Mouse (Mus musculus) lung, embryonic 16.5 days (tissue): ENCODE data around the gene Traf2. TPM values are rescaled to one million over a fixed set of nuclear protein-coding genes. Genes with fewer than 3 reads are reported as not detected.
"Not testable (repeated sequence)": the region's sequence is repeated elsewhere in the genome, so short reads cannot be mapped to it uniquely, and the experiment has no call there.

Source experiments
- ATAC-seq: fragments of 200-750 bp; cut with Nextera tagmentation; 2 replicates; pipeline ENCODE4 v1.8.0; 2017; ENCODE audit warnings: low read depth, mild to moderate bottlenecking, moderate library complexity
- H3K27ac ChIP-seq: fragments of 300-500 bp; sonication (generic); 2 replicates; pipeline ENCODE4 v1.5.1; 2014; ENCODE audit warnings: mild to moderate bottlenecking, control low read depth, low read length
- H3K27me3 ChIP-seq: fragments of 300-500 bp; sonication (generic); 2 replicates; pipeline ENCODE4 v1.6.1; 2014; ENCODE audit warnings: low read depth, low read length, mixed read lengths; ENCODE audit not compliant: control insufficient read depth, insufficient read depth
- H3K36me3 ChIP-seq: fragments of 300-500 bp; sonication (generic); 2 replicates; pipeline ENCODE4 v1.6.1; 2014; ENCODE audit warnings: low read length; ENCODE audit not compliant: control insufficient read depth, insufficient read depth
- H3K4me1 ChIP-seq: fragments of 300-500 bp; sonication (generic); replicated peaks from 2 replicates; pipeline ENCODE4 v1.6.1; 2014; ENCODE audit warnings: low read length, mixed read lengths; ENCODE audit not compliant: control insufficient read depth, insufficient read depth
- H3K4me2 ChIP-seq: fragments of 300-500 bp; sonication (generic); 2 replicates; pipeline ENCODE4 v1.6.1; 2014; ENCODE audit warnings: low read depth, low read length, control low read depth
- H3K4me3 ChIP-seq: fragments of 300-500 bp; sonication (generic); 2 replicates; pipeline ENCODE4 v1.5.1; 2014; ENCODE audit warnings: mild to moderate bottlenecking, low read length, control low read depth
- H3K9ac ChIP-seq: fragments of 300-500 bp; sonication (generic); 2 replicates; pipeline ENCODE4 v1.6.1; 2014; ENCODE audit warnings: low read length, control low read depth
- H3K9me3 ChIP-seq: fragments of 300-500 bp; sonication (generic); 2 replicates; pipeline ENCODE4 v1.6.1; 2016; ENCODE audit warnings: low read length; ENCODE audit not compliant: control insufficient read depth
- WGBS: fragments of 180-500 bp; shearing (Covaris S2); extraction: QIAGEN DNeasy Blood & Tissue Kit; methylation state at CpG from one replicate; pipeline ENCODE4 v1.1.7; 2014; 5-methylcytosine and 5-hydroxymethylcytosine counted together
- polyA plus RNA-seq: library from polyadenylated mRNA; unstranded; fragments of >200 nt; fragmentation: Nextera tagmentation; extraction: Ambion mirVana; gene quantifications from 2 replicates; pipeline ENCODE4 v1.2.1, GENCODE M21; 2015

Gene Traf2
- polyA plus RNA-seq, 1 experiment from 2014 or later, result 38.2 TPM

DNA sequence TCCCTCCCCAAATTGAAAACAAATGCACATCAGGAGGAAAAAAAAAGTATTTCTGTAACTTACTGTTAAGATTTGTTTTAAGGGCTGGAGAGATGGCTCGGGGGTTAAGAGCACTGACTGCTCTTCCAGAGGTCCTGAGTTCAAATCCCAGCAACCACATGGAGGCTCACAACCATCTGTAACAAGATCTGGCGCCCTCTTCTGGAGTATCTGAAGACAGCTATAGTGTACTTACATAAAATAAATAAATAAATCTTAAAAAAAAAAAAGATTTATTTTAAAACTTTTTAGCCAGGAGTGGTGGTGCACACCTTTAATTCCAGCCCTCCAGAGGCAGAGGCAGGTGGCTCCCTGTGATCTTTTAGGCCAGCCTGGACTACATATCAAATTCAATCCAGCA is 8.7 kb upstream of the Traf2 start:
- WGBS, result 49% methylated on average over 2 of the region's 2 CpGs
- H3K9me3 ChIP-seq, H3K4me2 ChIP-seq, ATAC-seq, H3K27me3 ChIP-seq, H3K27ac ChIP-seq, H3K4me3 ChIP-seq, H3K36me3 ChIP-seq, H3K9ac ChIP-seq: not testable (repeated sequence)
- H3K4me1 ChIP-seq, result peaks cover 18% of the 10 kb centered on the region

GRCm38 (mm10) chr2:25553171-25553786 is 6.5 kb upstream of the Traf2 start:
- 82% methylated on average over 4 of the region's 4 CpGs for WGBS
- not testable (repeated sequence) for H3K4me1 ChIP-seq, ATAC-seq

GRCm38 (mm10) chr2:25551186-25551585 is 4.4 kb upstream of the Traf2 start:
- ATAC-seq, result no peak

More at GRCm38 (mm10) chr2:25553171-25553786, 6.5 kb upstream of the Traf2 start:
- H3K9me3 ChIP-seq, H3K27me3 ChIP-seq, H3K4me2 ChIP-seq, H3K4me3 ChIP-seq, H3K9ac ChIP-seq, H3K27ac ChIP-seq, H3K36me3 ChIP-seq: not testable (repeated sequence)

GRCm38 (mm10) chr2:25549021-25549991 is 2.6 kb upstream of the Traf2 start:
- H3K9me3 ChIP-seq, result no peaks in the 10 kb centered on the region
- H3K4me3 ChIP-seq, result no peak overlapping the region
- no peak overlapping the region for H3K4me2 ChIP-seq
- H3K27ac ChIP-seq, result no peak overlapping the region
- no peak overlapping the region for H3K9ac ChIP-seq
- 61% methylated on average over 9 of the region's 9 CpGs for WGBS
- ATAC-seq, result no peak
- H3K4me1 ChIP-seq, result peaks cover 11% of the 10 kb centered on the region
- H3K27me3 ChIP-seq, result no peaks in the 10 kb centered on the region
- no peaks in the 10 kb centered on the region for H3K36me3 ChIP-seq

More at GRCm38 (mm10) chr2:25551186-25551585, 4.4 kb upstream of the Traf2 start:
- Histone ChIP-seq H3K9me3 (no peaks in the 10 kb centered on the region), H3K4me2 (no peak overlapping the region), H3K27ac (no peak overlapping the region), H3K27me3 (no peaks in the 10 kb centered on the region), H3K36me3 (no peaks in the 10 kb centered on the region), H3K4me3 (no peak overlapping the region), H3K4me1 (peaks cover 4% of the 10 kb centered on the region), H3K9ac (no peak overlapping the region)
- WGBS, result 18% methylated on average over 5 of the region's 5 CpGs

- Histone ChIP-seq H3K27ac (peak overlapping the region; percentile 69), H3K9ac (peak overlapping the region; percentile 86), H3K4me3 (peak overlapping the region; percentile 76), H3K4me2 (peak overlapping the region; percentile 85), H3K4me1 (peaks cover 11% of the 10 kb centered on the region), H3K9me3 (no peaks in the 10 kb centered on the region), H3K27me3 (no peaks in the 10 kb centered on the region), H3K36me3 (no peaks in the 10 kb centered on the region)
- 5% methylated on average over 38 of the region's 43 CpGs for WGBS
- peak; percentile 79 for ATAC-seq
Observed at GRCm38 (mm10) chr2:25545996-25546810, 537 bp downstream of the Traf2 start.

DNA sequence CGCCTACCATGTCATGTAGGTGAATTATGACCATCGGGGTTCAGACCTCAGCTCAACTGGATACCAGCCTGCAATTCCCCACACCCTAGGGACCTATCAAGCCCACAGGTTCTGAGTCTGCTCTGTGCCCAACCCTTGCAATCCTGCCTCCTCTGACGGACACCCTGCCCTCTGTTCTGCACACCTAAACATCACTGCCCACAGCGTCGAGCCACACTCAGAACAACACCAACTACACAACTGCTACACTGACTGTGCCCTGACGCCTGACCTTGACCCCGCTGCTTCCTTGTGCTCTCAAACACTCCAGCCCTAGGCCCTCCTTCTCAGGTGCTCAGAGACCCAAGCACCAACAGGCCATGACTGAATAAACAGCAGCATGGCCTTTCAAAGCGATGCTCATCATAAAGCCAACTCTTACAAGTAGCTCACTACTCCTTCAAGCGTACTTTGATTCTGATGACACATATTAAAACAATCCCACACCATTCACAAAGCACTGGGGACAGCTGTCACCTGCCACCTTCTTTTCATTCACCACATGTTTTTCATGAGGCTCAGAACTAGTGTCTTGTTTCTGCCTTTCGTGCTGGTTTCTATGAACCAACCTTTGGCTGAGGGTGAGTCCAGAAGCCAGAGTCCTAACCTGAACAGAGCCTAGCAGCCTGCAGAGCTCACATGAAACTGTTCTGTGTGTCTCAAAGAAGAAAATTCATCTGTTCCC is 4.9 kb downstream of the Traf2 start:
- H3K9ac ChIP-seq, result no peak overlapping the region
- H3K27ac ChIP-seq, result no peak overlapping the region
- ATAC-seq, result no peak
- no peak overlapping the region for H3K4me3 ChIP-seq
- H3K9me3 ChIP-seq, result no peaks in the 10 kb centered on the region
- no peaks in the 10 kb centered on the region for H3K27me3 ChIP-seq
- no peaks in the 10 kb centered on the region; the same call in 1 of the 2 replicates for H3K36me3 ChIP-seq
- H3K4me2 ChIP-seq, result no peak overlapping the region
- peaks cover 8% of the 10 kb centered on the region; the same call in 1 of the 2 replicates for H3K4me1 ChIP-seq
- 58% methylated on average over 10 of the region's 10 CpGs for WGBS

GRCm38 (mm10) chr2:25540541-25540948 is 6.2 kb downstream of the Traf2 start:
- H3K9me3 ChIP-seq, result no peaks in the 10 kb centered on the region
- 92% methylated on average over 4 of the region's 4 CpGs for WGBS
- no peaks in the 10 kb centered on the region for H3K27me3 ChIP-seq
- H3K36me3 ChIP-seq, result peaks cover 9% of the 10 kb centered on the region
- peaks cover 2% of the 10 kb centered on the region; the same call in 1 of the 2 replicates for H3K4me1 ChIP-seq
- ATAC-seq, result no peak
- H3K4me3 ChIP-seq, result no peak overlapping the region
- no peak overlapping the region for H3K27ac ChIP-seq
- H3K4me2 ChIP-seq, result no peak overlapping the region
- H3K9ac ChIP-seq, result no peak overlapping the region

- H3K36me3 ChIP-seq, result peaks cover 18% of the 10 kb centered on the region
- no peak overlapping the region for H3K27ac ChIP-seq
- H3K9ac ChIP-seq, result no peak overlapping the region
- no peaks in the 10 kb centered on the region for H3K27me3 ChIP-seq
- H3K4me1 ChIP-seq, result no peaks in the 10 kb centered on the region
- H3K9me3 ChIP-seq, result no peaks in the 10 kb centered on the region
- H3K4me2 ChIP-seq, result no peak overlapping the region
- ATAC-seq, result no peak
- 70% methylated on average over 8 of the region's 8 CpGs for WGBS
- no peak overlapping the region for H3K4me3 ChIP-seq
Observed at GRCm38 (mm10) chr2:25536531-25536930, 10.2 kb downstream of the Traf2 start.
